Mouse (Mus musculus) myocyte (in vitro differentiated cells): ENCODE results near the gene Herc4. TPM values are rescaled to one million over a fixed set of nuclear protein-coding genes. Genes with fewer than 3 reads are reported as not detected.

ENCODE experiments used
- H3K27me3 ChIP-seq: one replicate; pipeline ENCODE4 v1.6.1; 2011; ENCODE audit not compliant: control insufficient read depth, insufficient read depth, insufficient read length
- H3K36me3 ChIP-seq: one replicate; pipeline ENCODE4 v1.6.1; 2011; ENCODE audit not compliant: control insufficient read depth, insufficient read depth
- H3K4me2 ChIP-seq: one replicate; pipeline ENCODE4 v1.6.1; 2011; ENCODE audit warnings: low read depth, control low read depth
- H3K4me3 ChIP-seq: one replicate; pipeline ENCODE4 v1.5.1; 2011; ENCODE audit warnings: mild to moderate bottlenecking, control low read depth, moderate library complexity
- H3K79me2 ChIP-seq: one replicate; pipeline ENCODE4 v1.6.1; 2011; ENCODE audit not compliant: control insufficient read depth, insufficient read depth
- H3ac ChIP-seq: one replicate; pipeline ENCODE4 v1.6.1; 2011; ENCODE audit not compliant: control insufficient read depth, insufficient read length
- CEBPB ChIP-seq: IDR thresholded peaks from 2 replicates; pipeline ENCODE4 v1.6.1; 2011; ENCODE audit warnings: mild to moderate bottlenecking, moderate library complexity; ENCODE audit not compliant: poor library complexity, insufficient read depth, severe bottlenecking
- E2F4 ChIP-seq: IDR thresholded peaks from one replicate; pipeline ENCODE4 v1.6.1; 2011; ENCODE audit warnings: mild to moderate bottlenecking, control low read depth, moderate library complexity; ENCODE audit not compliant: insufficient read depth
- MAX ChIP-seq: IDR thresholded peaks from one replicate; pipeline ENCODE4 v1.6.1; 2011; ENCODE audit warnings: low read depth, mild to moderate bottlenecking, control low read depth
- MYOD1 ChIP-seq, 3 experiments: IDR thresholded peaks; one replicate each; pipeline ENCODE4 v1.6.1; 2011; ENCODE audit warnings: control low read depth in 2 of 3, low read depth in 2 of 3, mild to moderate bottlenecking in 2 of 3, moderate library complexity in 1 of 3; ENCODE audit not compliant: insufficient read length in 2 of 3, control insufficient read depth in 1 of 3
- MYOG ChIP-seq, 3 experiments: IDR thresholded peaks; one replicate each; pipeline ENCODE4 v1.6.1; 2011; ENCODE audit warnings: control low read depth in 2 of 3, low read depth in 2 of 3, mild to moderate bottlenecking in 2 of 3; ENCODE audit not compliant: insufficient read length in 2 of 3, control insufficient read depth in 1 of 3, insufficient read depth in 1 of 3
- POLR2A ChIP-seq: IDR thresholded peaks from one replicate; pipeline ENCODE4 v1.6.1; 2011; ENCODE audit warnings: low read depth, mild to moderate bottlenecking, control low read depth, moderate library complexity; ENCODE audit not compliant: insufficient read length
- POLR2AphosphoS2 ChIP-seq: IDR thresholded peaks from one replicate; pipeline ENCODE4 v1.6.1; 2011; ENCODE audit warnings: low read depth, control low read depth; ENCODE audit not compliant: insufficient read length
- REST ChIP-seq: IDR thresholded peaks from one replicate; pipeline ENCODE4 v1.6.1; 2011; ENCODE audit warnings: mild to moderate bottlenecking, control low read depth, moderate library complexity; ENCODE audit not compliant: insufficient read depth, insufficient read length
- SRF ChIP-seq: IDR thresholded peaks from one replicate; pipeline ENCODE4 v1.6.1; 2011; ENCODE audit warnings: low read depth; ENCODE audit not compliant: control insufficient read depth, insufficient read length
- TCF12 ChIP-seq: IDR thresholded peaks from one replicate; pipeline ENCODE4 v1.6.1; 2011; ENCODE audit warnings: mild to moderate bottlenecking, control low read depth; ENCODE audit not compliant: poor library complexity, insufficient read depth, severe bottlenecking
- TCF3 ChIP-seq: IDR thresholded peaks from one replicate; pipeline ENCODE4 v1.6.1; 2011; ENCODE audit warnings: low read depth, control low read depth; ENCODE audit not compliant: insufficient read length
- USF1 ChIP-seq: IDR thresholded peaks from one replicate; pipeline ENCODE4 v1.6.1; 2011; ENCODE audit warnings: low read depth, mild to moderate bottlenecking, control low read depth, moderate library complexity
- polyA plus RNA-seq: library from polyadenylated mRNA; unstranded; fragments of >200 nt; fragmentation: generic; extraction: Trizol; gene quantifications from one replicate; pipeline ENCODE4 v1.2.1, GENCODE M21; 2012; ENCODE audit warnings: missing spikeins

The Herc4 gene
- polyA plus RNA-seq, 1 experiment = 13.6 TPM

DNA sequence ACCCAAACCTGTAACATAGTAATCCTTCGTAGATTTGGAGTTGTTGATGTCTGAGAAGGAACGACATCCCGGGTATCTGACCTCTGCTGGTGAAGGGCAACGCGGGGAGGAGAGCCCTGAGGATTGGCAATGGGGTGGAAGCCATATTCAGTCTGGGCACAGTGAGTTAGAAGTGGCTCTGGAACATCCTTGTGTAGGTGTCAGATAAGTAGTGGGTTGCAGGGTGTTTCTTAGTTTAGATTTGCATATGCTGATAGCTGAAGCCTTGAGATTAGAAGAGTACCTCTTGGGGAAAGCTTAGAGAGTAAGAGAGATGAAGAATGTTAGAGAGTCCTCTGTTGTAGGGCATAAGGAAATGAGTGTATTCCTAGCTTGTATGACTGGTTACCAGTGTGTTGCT is 29.3 kb downstream of the Herc4 start:
- Histone ChIP-seq H3K4me3 (no peak overlapping the region), H3K79me2 (peaks cover 4% of the 10 kb centered on the region), H3K27me3 (no peaks in the 10 kb centered on the region), H3ac (no peak overlapping the region), H3K36me3 (peaks cover 55% of the 10 kb centered on the region), H3K4me2 (no peak overlapping the region)
- no peak for TF ChIP-seq POLR2AphosphoS2
- no peak for TF ChIP-seq POLR2A
- no peak for TF ChIP-seq USF1
- TF ChIP-seq MYOG (IDR thresholded peaks at IDR 0.05; ENCODE audit: control insufficient read depth in 1 of 3, insufficient read depth in 1 of 3, insufficient read length in 2 of 3, low read depth in 2 of 3) = no peak
- TF ChIP-seq E2F4 = no peak
- TF ChIP-seq CEBPB = no peak
- no peak for TF ChIP-seq MAX
- no peak for TF ChIP-seq SRF
- TF ChIP-seq REST = no peak
- no peak for TF ChIP-seq MYOD1 (IDR thresholded peaks at IDR 0.05; ENCODE audit: control insufficient read depth in 1 of 3, insufficient read length in 2 of 3, low read depth in 2 of 3)
- TF ChIP-seq TCF3 = no peak
- no peak for TF ChIP-seq TCF12

DNA sequence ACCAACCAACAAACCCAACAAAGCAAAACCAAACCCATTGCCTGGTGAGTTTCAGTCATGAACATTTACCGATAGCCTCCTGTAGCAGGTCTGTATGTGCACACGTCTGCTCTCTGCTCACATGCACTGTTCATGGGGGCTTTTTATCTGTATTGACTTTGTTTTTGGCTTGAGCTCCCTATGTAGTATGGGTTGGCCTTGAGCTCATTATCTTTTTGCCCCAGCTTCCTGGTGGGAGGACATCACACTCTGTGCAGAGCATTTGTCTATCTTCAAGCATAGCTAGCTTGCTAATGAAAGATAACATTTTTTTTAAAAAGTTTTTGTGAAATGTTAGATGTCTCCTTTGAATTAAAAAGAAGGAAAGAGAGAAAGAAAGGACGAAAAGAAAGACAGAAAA is 33.4 kb downstream of the Herc4 start:
- Histone ChIP-seq H3K4me3 (no peak overlapping the region), H3ac (no peak overlapping the region), H3K27me3 (no peaks in the 10 kb centered on the region), H3K36me3 (peaks cover 56% of the 10 kb centered on the region), H3K79me2 (no peaks in the 10 kb centered on the region), H3K4me2 (no peak overlapping the region)
- TF ChIP-seq USF1 = no peak
- no peak for TF ChIP-seq MAX
- no peak for TF ChIP-seq TCF3
- TF ChIP-seq TCF12 = no peak
- TF ChIP-seq SRF = no peak
- TF ChIP-seq MYOD1 (IDR thresholded peaks at IDR 0.05; ENCODE audit: control insufficient read depth in 1 of 3, insufficient read length in 2 of 3, low read depth in 2 of 3) = no peak
- no peak for TF ChIP-seq E2F4
- no peak for TF ChIP-seq REST
- no peak for TF ChIP-seq POLR2AphosphoS2
- TF ChIP-seq MYOG (IDR thresholded peaks at IDR 0.05; ENCODE audit: control insufficient read depth in 1 of 3, insufficient read depth in 1 of 3, insufficient read length in 2 of 3, low read depth in 2 of 3) = no peak
- no peak for TF ChIP-seq CEBPB
- no peak for TF ChIP-seq POLR2A

DNA sequence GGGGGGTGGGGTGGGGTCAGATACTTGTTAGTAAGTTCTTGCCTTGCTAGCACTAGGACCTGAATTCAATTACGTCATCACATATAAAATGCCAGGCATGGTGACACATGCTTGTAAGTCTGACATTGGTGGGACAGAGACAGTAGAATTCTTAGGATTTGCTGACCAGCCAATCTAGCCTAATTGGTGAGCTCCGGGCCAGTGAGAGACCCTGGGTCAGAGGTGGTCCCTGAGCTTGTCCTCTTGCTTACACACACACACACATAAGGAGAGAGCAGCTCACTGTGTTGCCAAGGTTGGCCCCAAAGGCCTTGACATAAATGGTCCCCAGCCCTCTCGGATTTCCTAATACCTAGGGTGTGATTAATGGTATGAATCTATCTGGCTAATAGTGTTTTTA is 36.2 kb downstream of the Herc4 start:
- Histone ChIP-seq H3K4me3 (no peak overlapping the region), H3ac (no peak overlapping the region), H3K4me2 (no peak overlapping the region), H3K79me2 (peaks cover 4% of the 10 kb centered on the region), H3K36me3 (peaks cover 52% of the 10 kb centered on the region), H3K27me3 (no peaks in the 10 kb centered on the region)
- TF ChIP-seq SRF (no peak), TCF12 (no peak), MYOG (IDR thresholded peaks at IDR 0.05; ENCODE audit: control insufficient read depth in 1 of 3, insufficient read depth in 1 of 3, insufficient read length in 2 of 3, low read depth in 2 of 3) (no peak), MAX (no peak), TCF3 (no peak), MYOD1 (IDR thresholded peaks at IDR 0.05; ENCODE audit: control insufficient read depth in 1 of 3, insufficient read length in 2 of 3, low read depth in 2 of 3) (no peak), USF1 (no peak), POLR2AphosphoS2 (no peak), CEBPB (no peak), E2F4 (no peak)

DNA sequence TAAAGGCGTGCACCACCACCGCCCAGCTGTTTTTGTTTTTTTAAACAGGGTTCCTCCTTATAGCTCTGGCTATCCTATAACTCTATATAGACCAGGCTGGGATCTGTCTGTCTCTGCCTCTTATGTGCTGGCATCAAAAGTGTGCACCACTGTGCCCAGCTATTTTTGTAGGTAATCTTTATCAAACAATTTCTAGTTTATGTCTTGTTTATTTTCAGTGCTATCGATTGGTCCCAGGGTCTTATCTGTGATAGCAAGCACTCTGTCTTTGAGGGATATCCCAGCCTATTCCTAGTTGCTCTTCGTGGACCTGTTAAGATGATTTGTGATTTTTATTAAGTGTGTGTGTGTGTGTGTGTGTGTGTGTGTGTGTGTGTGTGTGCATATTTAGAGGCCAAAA is 38.8 kb downstream of the Herc4 start:
- TF ChIP-seq TCF12 (no peak), POLR2AphosphoS2 (no peak), MYOD1 (IDR thresholded peaks at IDR 0.05; ENCODE audit: control insufficient read depth in 1 of 3, insufficient read length in 2 of 3, low read depth in 2 of 3) (no peak), REST (no peak), USF1 (no peak)

DNA sequence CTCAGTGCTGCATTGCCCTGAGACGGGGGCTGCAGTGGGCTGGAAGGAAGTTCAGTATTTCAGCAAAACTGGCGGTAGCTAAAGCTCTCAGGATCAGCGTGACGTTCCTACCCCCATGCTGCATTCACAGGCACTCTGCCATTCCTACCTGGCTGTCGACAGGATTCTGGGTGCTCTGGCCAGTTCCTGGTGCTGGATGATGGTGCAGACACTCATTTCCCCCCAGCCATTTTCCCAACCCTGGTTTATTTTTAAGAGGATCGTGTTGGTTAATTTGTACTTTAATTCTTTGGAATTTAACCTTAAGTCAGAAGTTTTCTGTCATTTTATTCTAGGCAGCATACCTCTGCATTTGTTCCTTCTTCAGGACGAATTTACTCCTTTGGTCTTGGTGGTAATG is 39.2 kb downstream of the Herc4 start:
- H3K27me3 ChIP-seq = no peaks in the 10 kb centered on the region
- H3K79me2 ChIP-seq = peaks cover 4% of the 10 kb centered on the region
- H3K4me3 ChIP-seq = no peak overlapping the region
- H3ac ChIP-seq = no peak overlapping the region
- no peak overlapping the region for H3K4me2 ChIP-seq
- peaks cover 50% of the 10 kb centered on the region for H3K36me3 ChIP-seq
- no peak for TF ChIP-seq MYOD1 (IDR thresholded peaks at IDR 0.05; ENCODE audit: control insufficient read depth in 1 of 3, insufficient read length in 2 of 3, low read depth in 2 of 3)
- TF ChIP-seq TCF12 = no peak
- TF ChIP-seq POLR2AphosphoS2 = no peak
- no peak for TF ChIP-seq USF1
- TF ChIP-seq MYOG (IDR thresholded peaks at IDR 0.05; ENCODE audit: control insufficient read depth in 1 of 3, insufficient read depth in 1 of 3, insufficient read length in 2 of 3, low read depth in 2 of 3) = no peak
- no peak for TF ChIP-seq SRF
- TF ChIP-seq MAX = no peak
- no peak for TF ChIP-seq TCF3
- no peak for TF ChIP-seq REST
- TF ChIP-seq CEBPB = no peak
- no peak for TF ChIP-seq POLR2A

More for the DNA sequence above, 38.8 kb downstream of the Herc4 start:
- Histone ChIP-seq H3K4me2 (no peak overlapping the region), H3K79me2 (peaks cover 4% of the 10 kb centered on the region), H3K27me3 (no peaks in the 10 kb centered on the region), H3K36me3 (peaks cover 49% of the 10 kb centered on the region), H3K4me3 (no peak overlapping the region), H3ac (no peak overlapping the region)
